Mouse (Mus musculus) olfactory bulb, adult 2 months (tissue): Measurements from ENCODE around the gene Slc30a10.

Experiments used
- CTCF ChIP-seq: fragments of 200-500 bp; IDR thresholded peaks from 2 replicates; pipeline ENCODE4 v1.5.1; 2012; ENCODE audit warnings: low read depth, mild to moderate bottlenecking, low read length, moderate library complexity; ENCODE audit not compliant: insufficient read depth
- POLR2A ChIP-seq: fragments of 200-500 bp; IDR thresholded peaks from 2 replicates; pipeline ENCODE4 v1.6.1; 2012; ENCODE audit warnings: mild to moderate bottlenecking, low read depth, low read length, moderate library complexity; ENCODE audit not compliant: insufficient read depth

DNA sequence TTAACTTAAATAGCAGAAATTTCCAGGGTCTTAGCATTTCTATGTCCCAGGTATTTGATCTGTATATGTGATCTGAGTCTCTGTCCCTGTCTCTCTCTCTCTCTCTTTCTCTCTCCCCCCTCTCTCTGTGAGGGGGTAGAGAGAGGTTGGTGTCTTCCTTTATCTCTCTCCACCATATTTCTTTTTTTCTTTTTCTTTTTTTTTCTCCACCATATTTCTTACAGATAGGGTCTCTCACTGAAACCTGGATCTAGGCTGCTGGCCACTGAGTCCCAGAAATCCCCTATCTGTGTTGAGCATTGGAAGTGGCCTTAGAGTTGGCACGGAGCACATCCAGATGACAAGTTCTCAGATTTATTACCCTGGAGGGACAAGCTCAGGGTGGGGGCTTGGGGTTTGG, 18.8 kb downstream of the Slc30a10 start:
- TF ChIP-seq CTCF (no peak), POLR2A (no peak)
